Mouse (Mus musculus) kidney, adult 11 months (tissue): ENCODE results near the gene Cdc25b.

ENCODE experiments used
- DNase-seq: peaks from one replicate; pipeline ENCODE4 v3.0.0; 2022

The Cdc25b gene

DNA sequence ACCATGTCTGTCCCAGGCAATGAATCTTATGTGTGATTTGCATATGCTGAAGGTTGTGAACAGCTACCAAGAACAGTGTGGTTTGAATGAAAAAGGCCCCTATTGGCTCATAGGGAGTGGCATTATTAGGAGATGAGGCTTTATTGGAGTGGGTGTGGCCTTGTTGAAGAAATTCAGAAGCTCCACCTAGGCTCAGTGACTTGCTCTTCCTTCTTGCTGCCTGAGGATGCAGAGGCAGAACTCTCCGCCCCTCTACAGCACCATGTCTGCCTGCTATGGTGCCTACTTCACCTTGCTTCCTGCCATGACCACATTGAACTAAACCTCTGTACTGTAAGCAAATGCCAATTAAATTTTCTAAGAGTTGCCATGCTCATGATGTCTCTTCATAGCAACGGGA is 45.8 kb downstream of the Cdc25b start:
- no peak for DNase-seq

DNA sequence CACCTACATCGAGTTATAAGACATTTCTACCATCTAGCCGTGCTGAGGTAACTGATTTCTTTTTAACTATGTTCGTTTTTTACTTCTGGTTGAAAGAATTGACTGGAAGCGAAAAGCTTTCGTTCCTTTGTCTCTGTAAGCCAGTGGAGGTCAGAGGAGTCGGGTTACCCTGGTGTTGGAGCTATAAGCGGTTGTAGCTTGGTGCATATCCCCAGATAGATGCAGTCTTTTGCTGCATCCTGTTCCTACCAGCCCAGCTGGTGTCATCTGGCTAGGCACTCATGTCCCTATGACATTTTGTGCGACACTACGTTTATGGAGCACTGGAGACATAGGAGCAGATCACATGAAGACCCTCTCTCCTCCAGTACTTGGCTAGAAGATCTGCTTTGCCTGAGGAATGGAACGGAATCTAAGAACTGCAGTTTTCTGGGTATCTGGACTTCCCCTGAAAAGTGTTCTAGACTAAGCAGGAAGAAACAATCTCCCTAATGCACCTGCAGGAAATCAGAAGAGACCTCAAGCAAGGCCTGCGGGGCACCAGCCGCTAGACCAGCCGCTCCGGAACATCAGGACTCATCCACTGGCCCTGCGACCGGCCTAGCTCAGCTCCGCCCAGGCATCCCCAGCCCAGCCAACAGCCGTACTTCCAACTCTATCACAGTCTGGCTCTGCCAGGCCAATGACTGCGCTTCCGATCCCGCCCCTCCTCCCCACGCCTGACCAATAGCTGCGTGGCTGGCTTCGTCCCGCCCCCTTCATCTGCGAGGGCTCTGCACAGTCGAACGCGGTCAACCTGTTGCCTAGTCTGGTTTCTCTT is 46.8 kb downstream of the Cdc25b start, which contains the start of gene Mavs:
Gene Mavs (plus strand): TSS at position 757 of the 820 bp plus-strand sequence.
- peak; percentile 98 for DNase-seq

GRCm38 (mm10) chr2:131234127-131234650 is 47.4 kb downstream of the Cdc25b start:
- DNase-seq: no peak

DNA sequence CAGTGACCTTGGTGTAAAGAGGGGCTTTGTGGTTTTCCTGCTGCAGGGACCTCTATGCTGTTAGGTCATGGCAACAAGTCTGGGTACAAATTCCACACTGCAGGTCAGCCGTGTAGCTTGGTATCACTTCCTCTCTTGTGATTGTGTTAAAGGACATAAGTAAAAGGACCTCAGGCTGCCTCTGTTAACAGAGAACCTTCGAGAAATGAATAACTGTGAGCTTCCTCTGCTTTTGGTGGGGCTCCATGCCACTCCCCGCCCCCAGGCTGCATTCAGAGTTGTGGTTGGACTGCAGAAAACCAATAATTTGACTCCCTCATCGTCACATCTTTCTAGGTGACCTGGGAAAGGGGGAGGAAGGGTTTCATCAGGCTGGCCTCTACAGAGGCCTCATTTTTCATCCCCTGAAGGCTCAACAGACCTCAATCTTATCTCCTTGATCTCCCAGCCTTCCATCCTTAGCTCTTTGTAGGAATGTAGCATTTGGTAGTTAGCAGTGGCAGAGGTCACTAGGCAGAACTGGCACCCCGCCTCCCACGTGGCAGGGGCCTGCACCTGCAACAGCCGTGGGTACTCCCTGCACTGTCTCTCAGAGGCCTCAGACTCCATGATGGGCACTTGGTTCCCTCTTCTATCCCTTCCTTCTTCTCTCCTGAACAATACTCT is 48.4 kb downstream of the Cdc25b start:
- DNase-seq: peak; percentile 73

DNA sequence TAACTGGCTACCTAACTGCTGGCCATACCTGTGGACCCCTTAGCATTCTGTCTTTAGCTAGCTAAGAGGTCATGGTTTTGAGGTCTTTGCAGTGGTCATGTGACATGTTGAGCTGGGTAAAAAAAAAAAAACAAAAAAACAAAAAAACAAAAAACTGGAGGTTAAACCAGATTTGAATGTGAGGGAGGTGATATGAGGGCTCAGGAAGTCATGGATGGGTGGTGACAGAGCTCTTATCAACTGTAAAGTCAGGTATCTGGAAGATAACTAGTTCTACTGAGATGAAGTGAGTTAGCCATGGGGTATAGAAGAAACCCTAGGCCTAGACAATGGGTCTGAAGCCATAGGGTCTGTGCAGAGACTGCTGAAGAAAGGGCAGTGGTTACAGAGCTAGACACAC is 55.4 kb downstream of the Cdc25b start:
- no peak for DNase-seq

GRCm38 (mm10) chr2:131242929-131243328 is 56.2 kb downstream of the Cdc25b start:
- DNase-seq: no peak
